Mouse (Mus musculus) frontal cortex, postnatal 14 days (tissue): ENCODE measurements around the gene Mllt11.

Source experiments
- DNase-seq, 2 experiments: peaks; one replicate each; pipeline ENCODE4 v3.0.0; 2022; ENCODE audit warnings: low spot score in 2 of 2

The Mllt11 gene

GRCm38 (mm10) chr3:95246465-95247231, 14.7 kb upstream of the Mllt11 start:
- no peak for DNase-seq

GRCm38 (mm10) chr3:95243086-95243485, 11.1 kb upstream of the Mllt11 start:
- no peak for DNase-seq

- DNase-seq = no peak
Observed at GRCm38 (mm10) chr3:95241498-95241897, 9.5 kb upstream of the Mllt11 start, which contains the start of gene Gm128. Gene Gm128 (minus strand): TSS chr3:95241598.

- no peak for DNase-seq
Observed at GRCm38 (mm10) chr3:95240900-95241299, 8.9 kb upstream of the Mllt11 start.

GRCm38 (mm10) chr3:95239971-95240370, 8.0 kb upstream of the Mllt11 start:
- DNase-seq = no peak

GRCm38 (mm10) chr3:95239022-95239421, 7.1 kb upstream of the Mllt11 start:
- DNase-seq = no peak

- DNase-seq = no peak
Observed at GRCm38 (mm10) chr3:95237541-95238099, 5.6 kb upstream of the Mllt11 start.

- DNase-seq = no peak
Observed at GRCm38 (mm10) chr3:95235386-95236301, 3.7 kb upstream of the Mllt11 start.

- no peak for DNase-seq
Observed at GRCm38 (mm10) chr3:95233303-95233980, 1.5 kb upstream of the Mllt11 start.

GRCm38 (mm10) chr3:95232771-95233170, 800 bp upstream of the Mllt11 start:
- no peak for DNase-seq

- no peak for DNase-seq
Observed at GRCm38 (mm10) chr3:95230495-95231297, 1.3 kb downstream of the Mllt11 start.

- peak in 1 of 2 experiments; percentile 49 for DNase-seq
Observed at GRCm38 (mm10) chr3:95229781-95230494, 2.0 kb downstream of the Mllt11 start.

- DNase-seq = peak; percentile 63 to 68
Observed at GRCm38 (mm10) chr3:95228894-95229780, 2.8 kb downstream of the Mllt11 start.

- peak; percentile 87 to 89 for DNase-seq
Observed at GRCm38 (mm10) chr3:95228148-95228893, 3.6 kb downstream of the Mllt11 start, which contains the start of gene Cdc42se1. Gene Cdc42se1 (plus strand): TSS chr3:95228732.

GRCm38 (mm10) chr3:95227214-95227613, 4.8 kb downstream of the Mllt11 start:
- no peak for DNase-seq

- no peak for DNase-seq
Observed at GRCm38 (mm10) chr3:95224295-95224694, 7.7 kb downstream of the Mllt11 start.

GRCm38 (mm10) chr3:95223041-95223440, 8.9 kb downstream of the Mllt11 start:
- DNase-seq = no peak

- DNase-seq = no peak
Observed at GRCm38 (mm10) chr3:95218466-95219137, 13.4 kb downstream of the Mllt11 start.
